Mouse (Mus musculus) CD8-positive naive resting alpha-beta T cell, adult 57 days (primary cell): Measurements from ENCODE around the gene Pdia5. TPM values are rescaled to one million over a fixed set of nuclear protein-coding genes. Genes with fewer than 3 reads are reported as not detected.

Source experiments
- total RNA-seq: library from RNA; stranded (reverse); gene quantifications from one replicate; pipeline ENCODE4 v1.2.4, GENCODE M21; 2023

The Pdia5 gene
- total RNA-seq: not detected

DNA sequence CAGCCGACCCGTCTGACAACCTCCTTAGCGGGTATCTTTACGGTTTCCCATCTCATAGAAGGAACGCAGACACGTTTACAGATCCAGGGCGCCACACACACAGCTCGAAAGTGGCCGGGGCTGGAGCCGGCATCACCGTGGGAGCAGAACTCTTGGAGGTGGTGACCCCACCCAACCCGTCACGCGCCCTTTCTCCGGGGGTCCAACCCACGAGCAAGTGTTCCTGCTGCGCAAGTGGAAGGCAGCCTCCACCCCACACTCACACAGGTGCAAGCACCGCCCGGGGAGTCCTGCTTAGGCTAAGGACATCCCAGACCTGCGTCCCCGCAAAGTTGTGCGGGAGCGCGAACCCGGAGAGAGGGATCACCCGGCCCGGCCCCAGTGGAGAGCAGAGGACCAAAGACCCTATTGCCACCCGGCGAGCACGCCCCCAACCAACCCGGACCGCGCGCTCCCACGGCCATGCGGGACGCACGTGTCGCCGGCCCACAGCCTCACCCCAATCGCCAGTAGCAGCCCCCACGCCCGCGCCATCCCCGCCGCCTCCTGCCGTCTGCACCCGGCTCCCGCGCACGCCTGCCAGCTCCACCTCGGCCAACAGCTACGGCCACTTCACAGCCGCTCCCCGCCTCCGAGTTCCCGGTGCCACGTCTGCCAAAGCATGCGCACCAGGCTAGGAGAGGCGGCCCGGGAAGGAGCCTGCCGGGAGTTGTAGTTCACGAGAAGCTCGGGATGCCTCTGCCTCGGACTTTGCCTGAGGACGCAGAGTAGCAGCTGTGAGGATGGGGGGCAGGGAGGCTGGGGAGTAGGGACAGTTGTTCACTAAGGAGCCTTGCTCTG, at the start of gene Pdia5:
Gene Pdia5, minus strand, starts transcription at position 643 of the 840 bp plus-strand sequence.

DNA sequence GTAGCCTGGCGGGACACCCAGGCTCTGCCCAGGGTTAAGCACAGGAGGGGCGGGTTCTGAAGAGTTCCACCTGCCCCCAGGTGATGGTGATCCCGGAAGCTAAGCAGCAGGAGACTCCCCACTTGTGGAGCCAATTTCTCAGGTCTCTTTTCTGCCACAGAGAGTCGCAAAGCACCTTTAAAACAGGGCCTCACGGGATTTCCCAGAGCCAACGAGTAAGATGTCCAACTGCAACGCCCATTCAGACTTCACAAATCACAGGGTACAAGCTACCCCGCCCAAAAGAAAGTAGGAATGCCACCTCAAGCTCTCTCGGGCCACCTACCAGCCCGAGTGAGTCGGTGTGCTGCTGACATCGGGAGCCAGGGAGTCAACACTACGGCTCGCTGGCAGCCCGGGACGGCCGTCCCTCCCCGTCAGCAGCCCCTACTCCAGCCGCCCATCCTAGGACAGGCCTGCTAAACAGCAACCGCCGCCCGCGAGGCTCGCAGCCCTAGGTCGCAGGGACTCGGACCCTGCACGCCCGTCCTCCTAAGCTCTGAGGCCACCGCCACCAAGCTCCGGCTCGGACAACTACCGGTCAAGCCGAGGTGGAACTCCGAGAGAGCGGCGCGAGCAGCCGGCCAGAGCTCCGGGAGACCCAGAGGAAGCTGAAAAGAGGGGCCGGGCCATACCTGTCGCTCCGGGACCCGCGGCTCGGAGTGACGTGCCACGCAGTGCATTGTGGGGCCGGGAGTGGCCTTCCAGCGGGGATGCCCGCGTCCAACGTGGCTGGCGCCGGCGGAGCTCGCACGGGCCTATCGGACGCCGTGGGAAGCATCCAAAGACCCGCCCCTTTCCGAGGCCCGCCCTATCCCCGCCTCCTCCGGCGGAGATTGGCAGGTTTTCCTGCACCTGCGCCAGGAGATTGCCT, 127.3 kb downstream of the Pdia5 start, which contains the start of gene Sec22a:
Gene Sec22a, minus strand, starts transcription at position 769 of the 913 bp plus-strand sequence.

Other genes starting within 250 kb of the Pdia5 start
- 12.8 TPM for gene Sec22a, start 127.0 kb downstream of the Pdia5 start, total RNA-seq
- gene Sema5b, start 50.3 kb upstream of the Pdia5 start, total RNA-seq: not detected